Mouse (Mus musculus) lung, postnatal 0 days (tissue): Measurements from ENCODE around the gene Cd163l1. TPM values are rescaled to one million over a fixed set of nuclear protein-coding genes. Genes with fewer than 3 reads are reported as not detected.

Experiments used
- ATAC-seq: fragments of 200-750 bp; cut with Nextera tagmentation; 2 replicates; pipeline ENCODE4 v1.8.0; 2017; ENCODE audit warnings: moderate library complexity
- DNase-seq: peaks from one replicate; pipeline ENCODE4 v3.0.0-alpha.2; 2016; ENCODE audit warnings: low spot score
- H3K27ac ChIP-seq: fragments of 300-500 bp; sonication (generic); 2 replicates; pipeline ENCODE4 v1.5.1; 2014; ENCODE audit warnings: antibody characterized with exemption, mild to moderate bottlenecking, low read length, mixed read lengths
- H3K27me3 ChIP-seq: fragments of 300-500 bp; sonication (generic); replicated peaks from 2 replicates; pipeline ENCODE4 v1.6.1; 2014; ENCODE audit warnings: low read length, mixed read lengths; ENCODE audit not compliant: insufficient read depth
- H3K36me3 ChIP-seq: fragments of 300-500 bp; sonication (generic); 2 replicates; pipeline ENCODE4 v1.6.1; 2014; ENCODE audit warnings: low read length, mixed read lengths; ENCODE audit not compliant: insufficient read depth
- H3K4me1 ChIP-seq: fragments of 300-500 bp; sonication (generic); 2 replicates; pipeline ENCODE4 v1.6.1; 2014; ENCODE audit warnings: antibody characterized with exemption, low read depth, low read length, mixed read lengths; ENCODE audit not compliant: insufficient read depth
- H3K4me2 ChIP-seq: fragments of 300-500 bp; sonication (generic); replicated peaks from 2 replicates; pipeline ENCODE4 v1.6.1; 2014; ENCODE audit warnings: low read depth, mild to moderate bottlenecking, low read length, moderate library complexity, mixed read lengths
- H3K4me3 ChIP-seq: fragments of 300-500 bp; sonication (generic); 2 replicates; pipeline ENCODE4 v1.5.1; 2014; ENCODE audit warnings: low read depth, low read length
- H3K9ac ChIP-seq: fragments of 300-500 bp; sonication (generic); replicated peaks from 2 replicates; pipeline ENCODE4 v1.6.1; 2014; ENCODE audit warnings: low read depth, mild to moderate bottlenecking
- H3K9me3 ChIP-seq: fragments of 300-500 bp; sonication (generic); 2 replicates; pipeline ENCODE4 v1.6.1; 2016; ENCODE audit warnings: low read length, mixed read lengths
- CTCF ChIP-seq: IDR thresholded peaks from 2 replicates; pipeline ENCODE4 v1.5.1; 2016; ENCODE audit warnings: antibody characterized with exemption, mild to moderate bottlenecking
- EP300 ChIP-seq: IDR thresholded peaks from 2 replicates; pipeline ENCODE4 v1.6.1; 2016; ENCODE audit warnings: antibody characterized with exemption, mild to moderate bottlenecking, control low read depth
- WGBS: fragments of 180-500 bp; shearing (Covaris S2); extraction: QIAGEN DNeasy Blood & Tissue Kit; methylation state at CpG from one replicate; pipeline ENCODE4 v1.1.7; 2014; 5-methylcytosine and 5-hydroxymethylcytosine counted together
- polyA plus RNA-seq: library from polyadenylated mRNA; unstranded; fragments of >200 nt; fragmentation: Nextera tagmentation; extraction: Ambion mirVana; gene quantifications from 2 replicates; pipeline ENCODE4 v1.2.1, GENCODE M21; 2015

Cd163l1 gene
- polyA plus RNA-seq, 1 experiment from 2014 or later, result 0.23 TPM

DNA sequence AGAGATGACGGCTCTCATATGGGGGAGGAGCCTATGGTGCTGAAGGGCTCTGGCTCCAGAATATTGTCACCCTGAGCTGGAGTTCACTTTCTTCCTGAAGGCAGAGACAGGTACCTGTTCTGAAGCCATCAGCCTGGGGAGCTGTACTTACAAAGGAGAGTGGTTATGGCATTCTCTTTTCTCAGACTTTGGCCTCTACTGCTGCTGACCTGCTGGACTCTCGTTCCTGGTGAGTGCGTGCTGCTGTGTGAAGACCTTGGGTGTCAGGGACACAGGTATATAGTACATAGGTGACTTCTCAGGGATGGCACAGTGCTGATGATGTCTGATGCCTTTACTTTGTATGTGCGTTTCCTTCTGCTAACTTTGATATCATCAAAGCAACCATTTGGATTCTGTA, 29.1 kb downstream of the Cd163l1 start, which contains the start of gene 5830411N06Rik:
Gene 5830411N06Rik, plus strand, starts transcription at position 69 of the 400 bp plus-strand sequence.
- DNase-seq (no peak), ATAC-seq (no peak)
- Histone ChIP-seq H3K27me3 (no peaks in the 10 kb centered on the region), H3K36me3 (no peaks in the 10 kb centered on the region), H3K9ac (no peak within 1 kb of the TSS), H3K9me3 (no peaks in the 10 kb centered on the region), H3K27ac (no peak within 1 kb of the TSS), H3K4me2 (no peak within 1 kb of the TSS), H3K4me1 (no peaks in the 10 kb centered on the region), H3K4me3 (no peak within 1 kb of the TSS)
- WGBS, result 75% methylated on average over 4 of the region's 4 CpGs
- no peak for TF ChIP-seq CTCF
- TF ChIP-seq EP300, result no peak

DNA sequence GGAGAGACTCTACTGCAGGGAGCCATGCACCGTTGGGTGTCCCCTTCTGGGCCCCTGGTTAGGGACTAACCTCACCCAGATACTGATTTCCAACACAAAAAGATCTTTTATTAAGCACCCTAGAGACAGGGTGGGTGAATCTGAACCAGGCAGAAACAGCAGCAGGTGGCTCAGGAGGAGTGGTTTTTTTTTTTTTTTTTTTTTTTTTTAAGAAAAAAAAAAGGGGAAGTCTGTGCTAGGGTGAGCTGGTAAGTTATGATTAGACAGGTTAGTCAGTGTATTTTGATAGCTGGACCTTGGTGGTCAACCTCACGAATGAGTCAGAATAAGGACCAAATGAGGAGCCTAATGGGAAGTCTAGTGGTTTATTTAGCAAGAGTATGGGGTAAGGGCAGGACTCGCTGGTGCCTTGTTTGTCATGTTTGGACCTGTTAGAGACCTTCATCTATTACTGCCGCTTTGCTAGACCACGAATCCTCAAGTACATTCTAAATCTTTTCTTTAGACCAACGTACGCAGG, 35.8 kb downstream of the Cd163l1 start:
- ATAC-seq, result no peak
- no peak for DNase-seq
- TF ChIP-seq EP300 (no peak), CTCF (no peak)
- no peaks in the 10 kb centered on the region for H3K36me3 ChIP-seq
- no peaks in the 10 kb centered on the region for H3K9me3 ChIP-seq
- no peak overlapping the region for H3K27ac ChIP-seq
- H3K4me2 ChIP-seq, result no peak overlapping the region
- H3K4me1 ChIP-seq, result no peaks in the 10 kb centered on the region
- no peak overlapping the region for H3K4me3 ChIP-seq
- H3K9ac ChIP-seq, result no peak overlapping the region
- 74% methylated on average over 7 of the region's 7 CpGs for WGBS
- no peaks in the 10 kb centered on the region for H3K27me3 ChIP-seq

Other genes with a start within 250 kb of the Cd163l1 start
- 5.6 and 7.3 TPM in 2 replicates for gene 6430531B16Rik, start 239.5 kb upstream of the Cd163l1 start, polyA plus RNA-seq
- gene Adam8, start 225.7 kb upstream of the Cd163l1 start, polyA plus RNA-seq, result 5.8 and 7.0 TPM in 2 replicates
- 21.5 and 23.0 TPM in 2 replicates for gene Zfp511, start 181.9 kb upstream of the Cd163l1 start, polyA plus RNA-seq
- 20.8 and 22.4 TPM in 2 replicates for gene Tubgcp2, start 181.6 kb upstream of the Cd163l1 start, polyA plus RNA-seq
- not detected in 2 replicates for gene Msx3, start 169.2 kb upstream of the Cd163l1 start, polyA plus RNA-seq
- 0.29 TPM in 2 replicates for gene Caly, start 135.7 kb upstream of the Cd163l1 start, polyA plus RNA-seq
- not detected in 2 replicates for gene Prap1, start 124.9 kb upstream of the Cd163l1 start, polyA plus RNA-seq
- 18.8 and 19.0 TPM in 2 replicates for gene Fuom, start 115.8 kb upstream of the Cd163l1 start, polyA plus RNA-seq
- 16.1 and 17.3 TPM in 2 replicates for gene Paox, start 102.5 kb upstream of the Cd163l1 start, polyA plus RNA-seq
- gene Echs1, start 101.8 kb upstream of the Cd163l1 start, polyA plus RNA-seq, result 129 and 133 TPM in 2 replicates
- 15.9 and 20.7 TPM in 2 replicates for gene Mtg1, start 80.7 kb upstream of the Cd163l1 start, polyA plus RNA-seq
- 0.10 and 0.19 TPM in 2 replicates for gene Sprn, start 63.4 kb upstream of the Cd163l1 start, polyA plus RNA-seq
- not detected in 2 replicates for gene Olfr522, start 53.5 kb upstream of the Cd163l1 start, polyA plus RNA-seq
- gene Olfr523, start 45.0 kb upstream of the Cd163l1 start, polyA plus RNA-seq, result not detected in 2 replicates
- not detected in 2 replicates for gene Olfr524, start 12.3 kb upstream of the Cd163l1 start, polyA plus RNA-seq
- 0.05 TPM in 1 of 2 replicates, not detected in the other for gene 5830411N06Rik, start 29.0 kb downstream of the Cd163l1 start, polyA plus RNA-seq
- not detected in 2 replicates for gene Olfr525, start 102.6 kb downstream of the Cd163l1 start, polyA plus RNA-seq
- gene Olfr527, start 115.8 kb downstream of the Cd163l1 start, polyA plus RNA-seq, result not detected in 2 replicates
- gene Olfr60, start 143.4 kb downstream of the Cd163l1 start, polyA plus RNA-seq, result not detected in 2 replicates
- gene Olfr530, start 158.1 kb downstream of the Cd163l1 start, polyA plus RNA-seq, result not detected in 2 replicates
- not detected in 2 replicates for gene Olfr531, start 184.7 kb downstream of the Cd163l1 start, polyA plus RNA-seq
- not detected in 2 replicates for gene Olfr532, start 203.4 kb downstream of the Cd163l1 start, polyA plus RNA-seq
- gene Olfr533, start 245.1 kb downstream of the Cd163l1 start, polyA plus RNA-seq, result not detected in 2 replicates